Mouse (Mus musculus) embryonic fibroblast, embryonic 13.5 days (primary cell): ENCODE measurements around the gene Cxcl3.

ENCODE experiments used
- CTCF ChIP-seq: IDR thresholded peaks from 2 replicates; pipeline ENCODE4 v1.5.1; 2011; ENCODE audit warnings: mild to moderate bottlenecking, control low read depth, low read length, moderate library complexity, borderline replicate concordance; ENCODE audit not compliant: insufficient read depth
- POLR2A ChIP-seq: IDR thresholded peaks from 2 replicates; pipeline ENCODE4 v1.6.1; 2011; ENCODE audit warnings: low read depth, mild to moderate bottlenecking, control low read depth, low read length, moderate library complexity

- TF ChIP-seq POLR2A (no peak), CTCF (no peak)
Measured at GRCm38 (mm10) chr5:90789306-90790073, 3.6 kb downstream of the Cxcl3 start.
